Mouse (Mus musculus) liver, embryonic 16.5 days (tissue): ENCODE data around the gene Shisal1. TPM values are rescaled to one million over a fixed set of nuclear protein-coding genes. Genes with fewer than 3 reads are reported as not detected.

ENCODE experiments used
- ATAC-seq: fragments of 200-750 bp; cut with Nextera tagmentation; 2 replicates; pipeline ENCODE4 v1.8.0; 2017; ENCODE audit warnings: low read depth, mild to moderate bottlenecking, moderate number of reproducible peaks, moderate library complexity
- H3K27ac ChIP-seq: fragments of 300-500 bp; sonication (generic); 2 replicates; pipeline ENCODE4 v1.5.1; 2014; ENCODE audit warnings: mild to moderate bottlenecking, low read length
- H3K27me3 ChIP-seq: fragments of 300-500 bp; sonication (generic); 2 replicates; pipeline ENCODE4 v1.6.1; 2014; ENCODE audit warnings: low read depth, low read length, mixed read lengths; ENCODE audit not compliant: control insufficient read depth, insufficient read depth
- H3K36me3 ChIP-seq: fragments of 300-500 bp; sonication (generic); 2 replicates; pipeline ENCODE4 v1.6.1; 2014; ENCODE audit warnings: mild to moderate bottlenecking; ENCODE audit not compliant: control insufficient read depth, insufficient read depth
- H3K4me1 ChIP-seq: fragments of 300-500 bp; sonication (generic); 2 replicates; pipeline ENCODE4 v1.6.1; 2014; ENCODE audit warnings: low read depth, low read length, mixed read lengths; ENCODE audit not compliant: control insufficient read depth
- H3K4me2 ChIP-seq: fragments of 300-500 bp; sonication (generic); 2 replicates; pipeline ENCODE4 v1.6.1; 2014; ENCODE audit warnings: low read depth, low read length, mixed read lengths
- H3K4me3 ChIP-seq: fragments of 300-500 bp; sonication (generic); 2 replicates; pipeline ENCODE4 v1.5.1; 2014; ENCODE audit warnings: low read depth, mild to moderate bottlenecking, low read length
- H3K9ac ChIP-seq: fragments of 300-500 bp; sonication (generic); 2 replicates; pipeline ENCODE4 v1.6.1; 2014; ENCODE audit warnings: low read depth, low read length
- H3K9me3 ChIP-seq: fragments of 300-500 bp; sonication (generic); replicated peaks from 2 replicates; pipeline ENCODE4 v1.6.1; 2016; ENCODE audit warnings: low read length; ENCODE audit not compliant: control insufficient read depth
- WGBS: fragments of 180-500 bp; shearing (Covaris S2); extraction: QIAGEN DNeasy Blood & Tissue Kit; methylation state at CpG from one replicate; pipeline ENCODE4 v1.1.7; 2014; ENCODE audit not compliant: insufficient replicate concordance; 5-methylcytosine and 5-hydroxymethylcytosine counted together
- polyA plus RNA-seq: library from polyadenylated mRNA; unstranded; fragments of >200 nt; fragmentation: Nextera tagmentation; extraction: Ambion mirVana; gene quantifications from 2 replicates; pipeline ENCODE4 v1.2.1, GENCODE M21; 2015

Gene Shisal1
- polyA plus RNA-seq, 1 experiment from 2014 or later = 0.21 TPM

GRCm38 (mm10) chr15:84395341-84396067 lies 51.4 kb downstream of the Shisal1 start:
- 58% methylated on average over 14 of the region's 14 CpGs for WGBS
- H3K27me3 ChIP-seq = no peaks in the 10 kb centered on the region
- ATAC-seq = 0 out of 2 replicates have a peak, but pooled peaks have one; percentile 30

DNA sequence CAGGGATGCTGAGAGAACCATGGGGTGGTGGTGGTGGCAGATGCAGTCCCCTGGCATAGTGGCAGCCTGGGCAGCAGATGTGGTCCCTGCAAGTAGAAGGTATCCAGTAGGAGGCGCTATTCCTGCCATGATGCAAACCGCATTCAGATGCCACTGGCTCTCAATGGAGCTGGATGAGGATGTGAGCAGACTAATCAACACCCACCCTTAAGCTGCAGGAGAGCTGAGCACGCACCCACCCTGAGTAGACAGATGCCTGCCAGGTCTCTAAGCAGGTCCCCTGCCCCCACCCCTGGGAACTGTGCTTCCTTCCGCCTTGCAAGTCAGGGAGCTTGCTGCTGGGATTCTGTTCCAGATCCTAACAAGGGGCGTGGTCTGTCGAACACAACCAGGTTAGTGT lies 53.6 kb downstream of the Shisal1 start:
- no peak for ATAC-seq
- Histone ChIP-seq H3K4me2 (no peak overlapping the region), H3K27ac (no peak overlapping the region), H3K36me3 (no peaks in the 10 kb centered on the region), H3K27me3 (no peaks in the 10 kb centered on the region), H3K9me3 (no peaks in the 10 kb centered on the region), H3K4me3 (no peak overlapping the region), H3K4me1 (no peaks in the 10 kb centered on the region; the same call in 1 of the 2 replicates), H3K9ac (no peak overlapping the region)
- 38% methylated on average over 6 of the region's 6 CpGs for WGBS

More at GRCm38 (mm10) chr15:84395341-84396067, 51.4 kb downstream of the Shisal1 start:
- no peaks in the 10 kb centered on the region for H3K9me3 ChIP-seq
- no peak overlapping the region for H3K27ac ChIP-seq
- H3K4me2 ChIP-seq = no peak overlapping the region
- H3K36me3 ChIP-seq = no peaks in the 10 kb centered on the region
- no peak overlapping the region for H3K4me3 ChIP-seq
- no peaks in the 10 kb centered on the region; the same call in 1 of the 2 replicates for H3K4me1 ChIP-seq
- no peak overlapping the region for H3K9ac ChIP-seq

GRCm38 (mm10) chr15:84392840-84393239 lies 54.1 kb downstream of the Shisal1 start:
- 64% methylated on average over 5 of the region's 5 CpGs for WGBS
- Histone ChIP-seq H3K4me3 (no peak overlapping the region), H3K9me3 (no peaks in the 10 kb centered on the region), H3K36me3 (no peaks in the 10 kb centered on the region), H3K4me2 (no peak overlapping the region), H3K4me1 (no peaks in the 10 kb centered on the region; the same call in 1 of the 2 replicates), H3K27me3 (no peaks in the 10 kb centered on the region), H3K9ac (no peak overlapping the region), H3K27ac (no peak overlapping the region)
- no peak for ATAC-seq

- Histone ChIP-seq H3K27ac (no peak overlapping the region), H3K36me3 (no peaks in the 10 kb centered on the region), H3K9ac (no peak overlapping the region), H3K9me3 (no peaks in the 10 kb centered on the region), H3K4me1 (no peaks in the 10 kb centered on the region; the same call in 1 of the 2 replicates), H3K4me2 (no peak overlapping the region), H3K27me3 (no peaks in the 10 kb centered on the region), H3K4me3 (no peak overlapping the region)
- no peak for ATAC-seq
- WGBS = 69% methylated on average over 4 of the region's 4 CpGs
These were observed 54.8 kb downstream of the Shisal1 start for GRCm38 (mm10) chr15:84392131-84392530.

- ATAC-seq = no peak
- Histone ChIP-seq H3K4me2 (no peak overlapping the region), H3K4me3 (no peak overlapping the region), H3K9ac (no peak overlapping the region), H3K27me3 (no peaks in the 10 kb centered on the region), H3K36me3 (no peaks in the 10 kb centered on the region), H3K4me1 (no peaks in the 10 kb centered on the region), H3K27ac (no peak overlapping the region), H3K9me3 (no peaks in the 10 kb centered on the region)
- WGBS = 19% methylated on average over 8 of the region's 8 CpGs
These were observed 58.2 kb downstream of the Shisal1 start for GRCm38 (mm10) chr15:84388698-84389131.

- no peaks in the 10 kb centered on the region for H3K9me3 ChIP-seq
- H3K36me3 ChIP-seq = no peaks in the 10 kb centered on the region
- H3K4me1 ChIP-seq = no peaks in the 10 kb centered on the region
- no peaks in the 10 kb centered on the region for H3K27me3 ChIP-seq
- H3K27ac ChIP-seq = no peak overlapping the region
- no peak overlapping the region for H3K4me2 ChIP-seq
- WGBS = 68% methylated on average over 8 of the region's 8 CpGs
- ATAC-seq = no peak
- H3K9ac ChIP-seq = no peak overlapping the region
- no peak overlapping the region for H3K4me3 ChIP-seq
These were observed 60.8 kb downstream of the Shisal1 start for GRCm38 (mm10) chr15:84385995-84386565.

DNA sequence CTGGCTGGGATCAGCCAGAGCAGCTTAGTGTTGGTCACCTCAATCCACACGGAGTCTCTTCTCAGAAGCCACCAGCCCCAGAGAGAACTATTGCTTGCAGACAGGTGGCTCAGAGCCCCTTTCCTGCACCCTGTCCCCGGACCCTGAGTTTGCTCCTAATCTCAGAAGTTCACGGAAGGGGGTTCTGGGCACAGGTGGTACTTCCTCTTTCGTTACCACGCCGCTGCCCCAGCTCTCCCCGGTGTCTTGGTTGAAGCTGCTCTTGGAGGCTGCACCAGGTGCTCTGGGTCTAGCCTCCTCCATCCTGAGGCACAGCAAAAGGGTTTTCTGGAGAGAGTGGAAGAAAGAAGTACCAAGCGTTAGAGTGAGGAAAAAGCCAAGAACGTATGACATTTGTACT lies 62.8 kb downstream of the Shisal1 start:
- no peak for ATAC-seq
- Histone ChIP-seq H3K27ac (no peak overlapping the region), H3K4me1 (no peaks in the 10 kb centered on the region), H3K27me3 (no peaks in the 10 kb centered on the region), H3K4me2 (no peak overlapping the region), H3K9me3 (no peaks in the 10 kb centered on the region), H3K4me3 (no peak overlapping the region), H3K9ac (no peak overlapping the region), H3K36me3 (no peaks in the 10 kb centered on the region)
- 52% methylated on average over 9 of the region's 9 CpGs for WGBS

- Histone ChIP-seq H3K9me3 (no peaks in the 10 kb centered on the region), H3K4me1 (no peaks in the 10 kb centered on the region), H3K4me2 (no peak overlapping the region), H3K4me3 (no peak overlapping the region), H3K36me3 (no peaks in the 10 kb centered on the region), H3K27me3 (no peaks in the 10 kb centered on the region), H3K9ac (no peak overlapping the region), H3K27ac (no peak overlapping the region)
- no peak for ATAC-seq
- 35% methylated on average over 10 of the region's 10 CpGs for WGBS
These were observed 66.7 kb downstream of the Shisal1 start for GRCm38 (mm10) chr15:84380181-84380580.

- no peaks in the 10 kb centered on the region for H3K27me3 ChIP-seq
- H3K4me1 ChIP-seq = no peaks in the 10 kb centered on the region
- no peak overlapping the region for H3K27ac ChIP-seq
- H3K9me3 ChIP-seq = 0 out of 2 replicates have a peak, but pooled peaks cover 4% of the 10 kb centered on the region
- no peaks in the 10 kb centered on the region for H3K36me3 ChIP-seq
- ATAC-seq = no peak
- no peak overlapping the region for H3K4me2 ChIP-seq
- H3K4me3 ChIP-seq = no peak overlapping the region
- no peak overlapping the region for H3K9ac ChIP-seq
- WGBS = 67% methylated on average over 9 of the region's 9 CpGs
These were observed 68.2 kb downstream of the Shisal1 start for GRCm38 (mm10) chr15:84378734-84379133.
